Mouse (Mus musculus) heart, postnatal 10 days (tissue): Measurements from ENCODE around the gene Nfxl1. TPM values are rescaled to one million over a fixed set of nuclear protein-coding genes. Genes with fewer than 3 reads are reported as not detected.

Experiments used
- DNase-seq, 2 experiments: peaks; one replicate each; pipeline ENCODE4 v3.0.0; 2021
- intact Hi-C: fragments of 180-260 bp; cut with DNase I; formaldehyde crosslinking; loops from one replicate; pipeline ENCODE4 v1.15.1; 2025
- total RNA-seq, 2 experiments: library from RNA; stranded (reverse); gene quantifications; 2 replicates each; pipeline ENCODE4 v1.2.3; 2021

Gene Nfxl1
- total RNA-seq, 2 experiments from 2014 or later: 9.4 to 9.7 TPM

GRCm38 (mm10) chr5:72503531-72504523, 55.7 kb downstream of the Nfxl1 start, which contains the start of gene Corin:
Gene Corin (minus strand): TSS chr5:72504473.
- intact Hi-C loops: loop anchor here (2.0 to 10.0 kb wide), 3 partner anchors 77 to 201 kb away; no protein-coding TSS in a partner anchor
- DNase-seq: peak; percentile 43 to 54

GRCm38 (mm10) chr5:72502778-72503177, 56.7 kb downstream of the Nfxl1 start:
- no peak for DNase-seq
- intact Hi-C loops: loop anchor here (5.0 to 10.0 kb wide), 2 partner anchors 75 to 202 kb away; no protein-coding TSS in a partner anchor

GRCm38 (mm10) chr5:72501763-72502162, 57.7 kb downstream of the Nfxl1 start:
- intact Hi-C loops: loop anchor here (5.0 to 10.0 kb wide), 2 partner anchors 74 to 203 kb away; no protein-coding TSS in a partner anchor
- DNase-seq: peak in 1 of 2 experiments; percentile 21

- peak in 1 of 2 experiments; percentile 19 for DNase-seq
- intact Hi-C loops: loop anchor here (2.0 kb wide), 1 partner anchor 51 kb away; no protein-coding TSS in a partner anchor
These were observed 61.2 kb downstream of the Nfxl1 start for GRCm38 (mm10) chr5:72498271-72498670.

DNA sequence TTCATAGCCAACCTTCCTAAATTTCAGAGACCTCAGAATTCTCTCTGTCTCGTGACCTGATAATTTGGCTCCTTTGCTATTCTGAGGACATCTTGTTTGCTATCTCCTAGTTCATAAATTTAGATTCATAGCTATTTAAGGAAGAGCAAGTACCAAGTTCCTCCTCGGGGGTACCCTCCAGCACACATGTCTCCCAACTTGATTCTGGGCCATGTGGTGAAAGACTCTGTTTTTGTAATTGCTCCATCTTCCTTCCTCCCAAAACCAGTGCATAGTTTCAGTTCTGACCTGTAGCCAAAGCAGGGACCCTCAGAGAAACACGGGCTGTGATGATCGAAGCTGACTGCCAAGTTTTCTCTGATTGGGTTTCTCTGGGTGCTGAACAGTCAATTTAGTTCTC, 62.7 kb downstream of the Nfxl1 start:
- DNase-seq: no peak
- intact Hi-C loops: no loop called here

DNA sequence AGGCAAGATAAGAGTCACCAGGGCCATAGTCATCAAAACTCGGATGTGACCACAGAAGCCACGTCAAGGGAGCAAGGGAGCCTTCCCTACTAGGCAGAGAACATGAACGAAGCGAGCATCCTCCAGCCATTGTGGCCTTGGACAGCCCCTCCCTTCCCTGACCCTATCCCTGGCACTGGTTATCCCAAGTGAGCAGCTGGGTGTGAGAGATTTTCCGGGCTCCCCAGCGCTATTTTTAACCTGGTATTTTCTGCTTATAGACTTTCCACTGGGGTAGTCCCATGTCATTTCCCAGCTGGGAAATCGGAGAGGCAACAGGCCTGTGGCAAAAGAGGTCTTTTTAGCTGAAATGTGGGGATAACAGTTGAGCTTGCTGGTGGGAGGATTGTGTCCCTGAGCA, 65.6 kb downstream of the Nfxl1 start:
- DNase-seq: peak; percentile 65
- intact Hi-C loops: no loop called here

- intact Hi-C loops: no loop called here
- DNase-seq: no peak
These were observed 68.3 kb downstream of the Nfxl1 start for GRCm38 (mm10) chr5:72491232-72491631.

GRCm38 (mm10) chr5:72480456-72480855, 79.0 kb downstream of the Nfxl1 start:
- intact Hi-C loops: no loop called here
- DNase-seq: no peak

GRCm38 (mm10) chr5:72472317-72473009, 87.0 kb downstream of the Nfxl1 start:
- peak in 1 of 2 experiments; percentile 24 for DNase-seq
- intact Hi-C loops: no loop called here

DNA sequence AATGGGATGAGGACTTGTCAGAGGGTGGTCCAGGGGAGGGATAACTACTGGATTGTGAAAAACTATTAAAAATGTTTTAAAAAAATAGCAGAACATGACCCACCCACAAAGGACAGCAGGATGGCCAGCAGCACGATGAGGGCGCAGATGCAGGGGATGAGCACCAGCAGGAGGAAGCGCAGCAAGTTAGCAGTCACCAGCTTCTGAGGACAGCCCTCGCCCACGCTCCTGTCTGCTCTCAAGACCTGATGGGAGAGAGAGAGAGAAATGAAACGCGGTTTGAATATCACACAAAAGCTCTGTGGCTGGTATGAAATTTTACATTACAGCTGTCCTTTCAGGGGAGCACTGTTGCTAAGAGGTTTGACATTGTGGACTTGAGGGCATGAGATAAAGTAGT, 87.7 kb downstream of the Nfxl1 start:
- DNase-seq: no peak
- intact Hi-C loops: no loop called here

DNA sequence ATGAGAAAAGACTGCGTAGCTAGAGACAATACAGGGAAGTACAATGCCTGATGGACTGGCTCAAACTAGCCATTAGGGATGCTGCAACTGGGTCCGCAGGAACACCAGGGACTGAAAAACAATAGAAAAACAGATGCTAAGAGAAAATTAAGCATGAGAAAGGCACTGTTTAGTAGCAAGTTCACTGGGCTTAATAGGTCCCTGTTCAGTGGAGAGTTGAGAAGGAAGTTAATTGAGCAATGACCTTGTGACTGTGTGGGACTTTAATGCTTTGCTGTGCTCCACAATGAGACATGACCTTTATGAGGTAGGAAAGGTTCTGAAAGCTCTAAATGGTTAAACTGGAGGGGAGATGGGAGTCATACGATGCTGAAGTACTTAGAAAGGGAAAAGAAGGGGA, 94.6 kb downstream of the Nfxl1 start:
- intact Hi-C loops: no loop called here
- no peak for DNase-seq

Other genes with a start within 250 kb of the Nfxl1 start
- gene Corin, start 55.2 kb downstream of the Nfxl1 start, total RNA-seq: 10 to 100 TPM; 69.0 to 98.5 TPM
- gene Zar1, start 21.6 kb upstream of the Nfxl1 start, total RNA-seq: not detected
- gene Gm5868, start 27.9 kb upstream of the Nfxl1 start, total RNA-seq: not detected
- gene Cnga1, start 84.6 kb upstream of the Nfxl1 start, total RNA-seq: not detected
- not detected for gene Nipal1, start 88.1 kb upstream of the Nfxl1 start, total RNA-seq
- gene Txk, start 193.1 kb upstream of the Nfxl1 start, total RNA-seq: under 1 TPM; 0.22 to 0.34 TPM